ENCODE assay signal across 18 mouse cellular contexts in the genomic region with DNA sequence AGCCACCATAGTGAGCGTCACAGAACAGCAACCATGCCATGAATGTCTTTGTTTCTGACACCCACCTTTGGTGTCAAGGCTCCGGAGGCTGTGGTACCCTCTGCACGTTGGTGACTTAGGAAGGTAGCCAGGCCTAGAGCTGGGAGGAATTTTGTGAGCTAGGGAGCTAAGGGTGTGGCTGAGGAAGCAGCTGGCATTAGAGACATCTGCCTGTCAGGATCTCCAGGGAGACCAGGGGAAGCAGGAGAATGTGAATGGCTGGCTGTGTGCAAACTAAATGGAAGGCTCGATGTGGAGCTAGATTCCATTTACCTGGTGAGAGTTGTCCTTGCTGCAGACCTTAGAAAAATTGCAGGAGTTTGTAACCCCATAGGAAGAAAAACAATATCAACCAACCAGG. TPM values are rescaled to one million over a fixed set of nuclear protein-coding genes. Genes with fewer than 3 reads are reported as not detected.
"Had no signal": no experiment of that assay in that cellular context is flagged by ENCODE, and none has a peak within 500 bp of the region (broad histone marks: within the 10 kb centered on the region; RNA-seq: fewer than 3 reads in every experiment).

No protein-coding gene starts in this region.

- H3K9ac ChIP-seq: lung, embryonic 14.5 days; midbrain, embryonic 12.5 days; neural tube, embryonic 12.5 days; stomach, embryonic 15.5 days had no signal

- H3K4me2 ChIP-seq: lung, embryonic 14.5 days; midbrain, embryonic 12.5 days; neural tube, embryonic 12.5 days; stomach, embryonic 15.5 days had no signal

- H3K27me3 ChIP-seq: midbrain, embryonic 12.5 days; neural tube, embryonic 12.5 days; stomach, embryonic 15.5 days had no signal

- H3K4me1 ChIP-seq: midbrain, embryonic 10.5 days; midbrain, embryonic 12.5 days; neural tube, embryonic 12.5 days had no signal

- H3K27ac ChIP-seq: midbrain, embryonic 10.5 days; midbrain, embryonic 12.5 days; neural tube, embryonic 12.5 days; stomach, embryonic 15.5 days; stomach, postnatal 0 days had no signal

- H3K9me3 ChIP-seq: midbrain, embryonic 10.5 days; midbrain, embryonic 12.5 days; neural tube, embryonic 12.5 days; stomach, embryonic 15.5 days had no signal

- DNase-seq: lung, adult 18-20 months; lung, embryonic 14.5 days; lung, postnatal 10 days; lung, postnatal 4 days; midbrain, embryonic 14.5 days; right cerebral cortex, postnatal 14 days; thymus, adult 2 months; thymus, postnatal 25 days; thymus, postnatal 4 days had no signal

- H3K4me3 ChIP-seq: midbrain, embryonic 10.5 days; midbrain, embryonic 12.5 days; neural tube, embryonic 12.5 days; stomach, embryonic 15.5 days had no signal

- ATAC-seq: midbrain, embryonic 16.5 days had no signal

RNA-seq across cellular contexts. Expression of a gene that starts 32.4 kb away (rescaled TPM):
- polyA plus RNA-seq: lung, embryonic 14.5 days; lung, embryonic 16.5 days; midbrain, embryonic 10.5 days; midbrain, embryonic 14.5 days; midbrain, embryonic 16.5 days; neural tube, embryonic 14.5 days; spleen, adult 2 months; stomach, embryonic 15.5 days; stomach, postnatal 0 days; thymus, adult 2 months had no signal

RNA-seq across cellular contexts. Expression of a gene that starts 37.6 kb away (rescaled TPM):
- polyA plus RNA-seq: midbrain, embryonic 10.5 days had no signal
